Mouse (Mus musculus): ENCODE measurements around the gene Hoxb3. TPM values are rescaled to one million over a fixed set of nuclear protein-coding genes. Genes with fewer than 3 reads are reported as not detected.
A peak's percentile ranks its signal among the peaks of the same experiment; 100 is the strongest.

Hoxb3 gene
- polyA plus RNA-seq, 1 experiment from 2014 or later: 0.65 TPM

DNA sequence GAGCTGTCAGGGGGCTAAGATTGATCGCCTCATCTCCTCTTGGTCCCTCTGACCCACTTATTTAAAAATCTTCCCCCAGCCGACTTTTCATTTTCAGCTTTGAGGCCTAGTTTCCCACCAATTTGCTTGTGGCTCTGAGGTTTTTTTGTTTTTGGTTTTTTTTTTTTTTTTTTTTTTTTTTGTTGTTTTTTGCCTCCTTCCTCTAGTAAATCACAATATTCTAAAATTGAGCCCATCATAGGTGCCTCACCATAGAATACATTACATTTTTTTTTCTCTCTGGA, 27.2 kb downstream of the Hoxb3 start, which contains the start of gene Hoxb2:
TSS of gene Hoxb2 (plus strand) at position 185 of the 284 bp plus-strand sequence.
- Histone ChIP-seq H3K36me3 (replicated peaks; ENCODE audit: control insufficient read depth, insufficient read depth, low read depth, low read length) (no peaks in the 10 kb centered on the region), H3K4me3 (ENCODE audit: low read depth, low read length) (no peak within 1 kb of the TSS), H3K27me3 (ENCODE audit: control insufficient read depth, insufficient read depth, low read length) (peaks cover 84% of the 10 kb centered on the region), H3K4me1 (ENCODE audit: control insufficient read depth, insufficient read depth, low read length) (no peaks in the 10 kb centered on the region), H3K4me2 (ENCODE audit: low read depth, low read length) (no peak within 1 kb of the TSS), H3K9ac (replicated peaks; ENCODE audit: low read length) (no peak within 1 kb of the TSS), H3K27ac (replicated peaks; ENCODE audit: low read depth, low read length) (no peak within 1 kb of the TSS; the same call in 1 of the 2 replicates), H3K9me3 (replicated peaks; ENCODE audit: control insufficient read depth, low read length) (no peaks in the 10 kb centered on the region)
- no peak for DNase-seq (ENCODE audit: low spot score)
- 8% methylated on average over 2 of the region's 2 CpGs for WGBS
- ATAC-seq (replicated peaks; ENCODE audit: insufficient number of reproducible peaks, low FRiP score, low TSS enrichment, low read depth): no peak

DNA sequence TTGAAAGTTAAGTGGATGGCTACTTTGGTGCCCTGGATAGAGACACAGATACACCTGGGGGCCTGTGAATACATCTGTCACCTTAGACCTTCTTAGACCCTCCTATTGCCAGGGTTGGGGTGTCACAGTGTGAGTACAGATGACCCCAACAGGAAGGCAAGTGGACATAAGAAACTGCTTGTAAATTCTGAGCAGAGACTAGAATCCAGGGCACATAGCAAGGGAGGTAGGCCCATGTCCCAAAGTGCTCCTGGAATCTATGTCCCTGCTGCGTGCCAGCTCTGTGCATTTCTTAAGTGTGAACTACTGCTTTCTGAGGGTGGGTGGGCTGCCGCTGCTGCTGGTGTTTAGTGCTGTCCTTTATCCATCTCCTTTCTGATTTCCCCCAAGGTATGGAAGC, 27.7 kb downstream of the Hoxb3 start:
- H3K4me2 ChIP-seq (ENCODE audit: low read depth, low read length): no peak overlapping the region

DNA sequence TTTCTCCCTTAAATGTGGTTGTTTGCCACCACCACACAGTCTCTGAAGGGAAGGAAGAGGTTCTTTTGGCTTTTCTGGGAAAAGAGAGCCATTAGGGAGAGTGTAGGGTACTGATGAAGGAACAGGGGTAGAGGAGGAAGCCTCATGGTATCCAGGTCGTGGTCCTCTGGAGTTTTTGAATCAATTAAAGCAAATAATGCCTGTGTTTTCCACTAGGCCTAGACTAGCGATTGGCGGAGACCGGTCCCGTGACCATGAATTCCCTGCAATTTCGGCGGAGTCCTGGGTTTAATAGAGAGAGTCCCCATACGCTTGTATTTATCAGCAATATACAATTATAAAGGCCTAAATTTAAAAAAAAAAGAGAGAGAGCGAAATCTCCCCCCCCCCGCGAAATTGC, 28.2 kb downstream of the Hoxb3 start:
- WGBS: 3% methylated on average over 11 of the region's 11 CpGs
- peaks cover 79% of the 10 kb centered on the region for H3K27me3 ChIP-seq (ENCODE audit: control insufficient read depth, insufficient read depth, low read length)

More for the DNA sequence above, 27.7 kb downstream of the Hoxb3 start:
- Histone ChIP-seq H3K27me3 (ENCODE audit: control insufficient read depth, insufficient read depth, low read length) (peaks cover 79% of the 10 kb centered on the region), H3K36me3 (replicated peaks; ENCODE audit: control insufficient read depth, insufficient read depth, low read depth, low read length) (no peaks in the 10 kb centered on the region), H3K27ac (replicated peaks; ENCODE audit: low read depth, low read length) (no peak overlapping the region; the same call in 1 of the 2 replicates), H3K9me3 (replicated peaks; ENCODE audit: control insufficient read depth, low read length) (no peaks in the 10 kb centered on the region), H3K9ac (replicated peaks; ENCODE audit: low read length) (no peak overlapping the region), H3K4me3 (ENCODE audit: low read depth, low read length) (no peak overlapping the region), H3K4me1 (ENCODE audit: control insufficient read depth, insufficient read depth, low read length) (no peaks in the 10 kb centered on the region)
- ATAC-seq (replicated peaks; ENCODE audit: insufficient number of reproducible peaks, low FRiP score, low TSS enrichment, low read depth) (no peak), DNase-seq (ENCODE audit: low spot score) (no peak)
- 8% methylated on average over 2 of the region's 2 CpGs for WGBS

DNA sequence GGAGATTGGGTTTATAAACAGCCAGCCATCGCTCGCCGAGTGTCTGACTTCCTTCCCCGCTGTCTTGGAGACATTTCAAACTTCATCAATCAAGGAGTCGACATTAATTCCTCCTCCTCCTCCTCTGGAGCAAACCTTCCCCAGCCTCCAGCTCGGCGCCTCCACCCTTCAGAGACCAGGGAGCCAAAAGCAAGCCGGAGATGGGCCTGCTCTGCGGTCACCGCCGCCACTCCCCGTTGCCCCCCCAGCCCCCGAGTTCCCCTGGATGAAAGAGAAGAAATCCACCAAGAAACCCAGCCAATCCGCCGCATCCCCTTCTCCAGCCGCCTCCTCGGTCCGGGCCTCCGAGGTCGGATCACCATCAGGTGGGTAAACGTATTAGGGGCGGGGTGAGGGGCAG, 28.7 kb downstream of the Hoxb3 start:
- under 1% methylated on average over 22 of the region's 22 CpGs for WGBS
- Histone ChIP-seq H3K4me2 (ENCODE audit: low read depth, low read length) (no peak overlapping the region), H3K27me3 (ENCODE audit: control insufficient read depth, insufficient read depth, low read length) (peaks cover 78% of the 10 kb centered on the region)

More for the DNA sequence above, 28.2 kb downstream of the Hoxb3 start:
- Histone ChIP-seq H3K9me3 (replicated peaks; ENCODE audit: control insufficient read depth, low read length) (no peaks in the 10 kb centered on the region), H3K4me3 (ENCODE audit: low read depth, low read length) (no peak overlapping the region), H3K27ac (replicated peaks; ENCODE audit: low read depth, low read length) (no peak overlapping the region; the same call in 1 of the 2 replicates), H3K9ac (replicated peaks; ENCODE audit: low read length) (no peak overlapping the region), H3K36me3 (replicated peaks; ENCODE audit: control insufficient read depth, insufficient read depth, low read depth, low read length) (no peaks in the 10 kb centered on the region), H3K4me2 (ENCODE audit: low read depth, low read length) (no peak overlapping the region), H3K4me1 (ENCODE audit: control insufficient read depth, insufficient read depth, low read length) (no peaks in the 10 kb centered on the region)
- no peak for ATAC-seq (replicated peaks; ENCODE audit: insufficient number of reproducible peaks, low FRiP score, low TSS enrichment, low read depth)
- no peak for DNase-seq (ENCODE audit: low spot score)

DNA sequence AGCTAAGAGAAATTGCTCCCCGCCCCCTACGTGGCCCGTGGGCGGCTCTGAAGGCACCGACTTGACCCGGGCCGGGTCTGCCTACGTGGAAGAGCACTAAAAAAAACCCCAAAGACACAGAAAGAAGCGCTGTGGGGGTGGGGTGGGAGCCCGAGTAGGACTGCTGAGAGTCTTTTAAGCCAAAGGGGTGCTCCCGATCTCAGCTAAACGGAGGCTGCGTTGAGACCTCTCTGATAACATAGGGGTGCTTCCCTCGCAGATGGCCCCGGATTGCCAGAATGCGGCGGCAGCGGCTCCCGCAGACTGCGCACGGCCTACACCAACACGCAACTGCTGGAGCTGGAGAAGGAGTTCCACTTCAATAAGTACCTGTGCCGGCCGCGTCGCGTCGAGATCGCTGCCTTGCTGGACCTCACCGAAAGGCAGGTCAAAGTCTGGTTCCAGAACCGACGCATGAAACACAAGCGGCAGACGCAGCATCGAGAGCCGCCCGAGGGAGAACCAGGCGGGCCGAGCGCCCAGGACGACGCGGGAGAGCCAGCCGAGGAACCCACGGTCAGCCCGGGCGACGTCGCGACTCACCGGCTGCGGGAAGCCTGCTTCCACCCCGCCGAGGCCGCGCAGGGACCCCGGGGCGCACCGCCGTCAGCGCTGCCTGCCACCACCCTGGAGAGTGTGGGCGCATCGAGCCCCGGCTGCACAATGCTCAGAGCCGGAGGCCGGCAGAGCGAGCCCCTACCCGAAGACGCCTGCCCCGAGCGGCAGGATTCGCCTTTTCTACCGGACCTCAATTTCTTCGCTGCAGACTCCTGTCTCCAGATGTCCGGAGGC, 29.8 kb downstream of the Hoxb3 start:
- Histone ChIP-seq H3K9me3 (replicated peaks; ENCODE audit: control insufficient read depth, low read length) (no peaks in the 10 kb centered on the region), H3K4me2 (ENCODE audit: low read depth, low read length) (peak overlapping the region; percentile 34), H3K36me3 (replicated peaks; ENCODE audit: control insufficient read depth, insufficient read depth, low read depth, low read length) (no peaks in the 10 kb centered on the region), H3K27me3 (ENCODE audit: control insufficient read depth, insufficient read depth, low read length) (peaks cover 77% of the 10 kb centered on the region), H3K4me3 (ENCODE audit: low read depth, low read length) (peak overlapping the region; percentile 39), H3K4me1 (ENCODE audit: control insufficient read depth, insufficient read depth, low read length) (no peaks in the 10 kb centered on the region), H3K9ac (replicated peaks; ENCODE audit: low read length) (peak overlapping the region; percentile 62), H3K27ac (replicated peaks; ENCODE audit: low read depth, low read length) (peak overlapping the region; percentile 72)
- DNase-seq (ENCODE audit: low spot score): no peak
- ATAC-seq (replicated peaks; ENCODE audit: insufficient number of reproducible peaks, low FRiP score, low TSS enrichment, low read depth): no peak
- WGBS: under 1% methylated on average over 75 of the region's 75 CpGs

More for the DNA sequence above, 28.7 kb downstream of the Hoxb3 start:
- Histone ChIP-seq H3K27ac (replicated peaks; ENCODE audit: low read depth, low read length) (peak overlapping the region; percentile 68), H3K9ac (replicated peaks; ENCODE audit: low read length) (peak overlapping the region; percentile 62), H3K4me3 (ENCODE audit: low read depth, low read length) (peak overlapping the region; percentile 39), H3K9me3 (replicated peaks; ENCODE audit: control insufficient read depth, low read length) (no peaks in the 10 kb centered on the region), H3K4me1 (ENCODE audit: control insufficient read depth, insufficient read depth, low read length) (no peaks in the 10 kb centered on the region), H3K36me3 (replicated peaks; ENCODE audit: control insufficient read depth, insufficient read depth, low read depth, low read length) (no peaks in the 10 kb centered on the region)
- ATAC-seq (replicated peaks; ENCODE audit: insufficient number of reproducible peaks, low FRiP score, low TSS enrichment, low read depth): no peak
- no peak for DNase-seq (ENCODE audit: low spot score)

DNA sequence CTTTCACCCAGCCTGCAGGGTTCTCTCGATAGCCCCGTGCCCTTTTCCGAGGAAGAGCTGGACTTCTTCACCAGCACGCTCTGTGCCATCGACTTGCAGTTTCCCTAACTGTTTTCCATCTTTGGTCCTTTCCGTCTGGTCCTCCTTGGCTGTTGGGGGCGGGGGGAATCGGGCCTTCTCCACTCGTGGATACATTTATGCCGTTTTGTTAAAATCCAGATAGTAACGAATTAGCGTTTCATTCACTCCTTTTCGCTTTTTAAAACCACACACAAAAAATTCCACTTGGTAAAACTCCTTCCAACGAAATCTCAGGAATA, 30.4 kb downstream of the Hoxb3 start:
- Histone ChIP-seq H3K36me3 (replicated peaks; ENCODE audit: control insufficient read depth, insufficient read depth, low read depth, low read length) (no peaks in the 10 kb centered on the region), H3K9me3 (replicated peaks; ENCODE audit: control insufficient read depth, low read length) (no peaks in the 10 kb centered on the region), H3K27me3 (ENCODE audit: control insufficient read depth, insufficient read depth, low read length) (peaks cover 75% of the 10 kb centered on the region), H3K4me2 (ENCODE audit: low read depth, low read length) (peak overlapping the region; percentile 34; the same call in 1 of the 2 replicates), H3K4me3 (ENCODE audit: low read depth, low read length) (peak overlapping the region; percentile 39), H3K27ac (replicated peaks; ENCODE audit: low read depth, low read length) (no peak overlapping the region; the same call in 1 of the 2 replicates), H3K4me1 (ENCODE audit: control insufficient read depth, insufficient read depth, low read length) (no peaks in the 10 kb centered on the region), H3K9ac (replicated peaks; ENCODE audit: low read length) (peak overlapping the region; percentile 62)
- ATAC-seq (replicated peaks; ENCODE audit: insufficient number of reproducible peaks, low FRiP score, low TSS enrichment, low read depth): no peak
- no peak for DNase-seq (ENCODE audit: low spot score)
- under 1% methylated on average over 14 of the region's 14 CpGs for WGBS

DNA sequence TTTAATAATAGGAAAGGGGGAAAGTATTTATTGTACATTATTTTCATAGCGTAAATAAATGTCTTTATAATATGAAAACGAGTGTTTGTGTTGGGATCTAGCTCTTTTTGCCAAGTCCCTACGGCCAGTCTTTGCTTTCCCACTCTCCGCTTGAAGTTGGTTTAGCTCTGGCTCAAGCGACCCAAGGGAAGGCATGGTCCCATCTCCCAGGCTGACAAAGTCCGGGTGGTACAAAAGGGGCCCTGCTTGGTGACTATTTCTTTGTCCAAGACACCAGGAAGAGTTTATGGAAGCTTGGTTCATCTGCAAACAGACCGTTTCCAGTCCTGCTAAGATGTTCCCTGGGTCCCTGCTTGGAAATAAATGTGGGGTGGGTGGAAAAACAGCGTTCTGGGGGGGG, 30.8 kb downstream of the Hoxb3 start:
- H3K9me3 ChIP-seq (replicated peaks; ENCODE audit: control insufficient read depth, low read length): no peaks in the 10 kb centered on the region
- peaks cover 74% of the 10 kb centered on the region for H3K27me3 ChIP-seq (ENCODE audit: control insufficient read depth, insufficient read depth, low read length)
- peak overlapping the region; percentile 24 for H3K4me3 ChIP-seq (ENCODE audit: low read depth, low read length)
- peak overlapping the region; percentile 58 for H3K9ac ChIP-seq (replicated peaks; ENCODE audit: low read length)
- no peaks in the 10 kb centered on the region for H3K4me1 ChIP-seq (ENCODE audit: control insufficient read depth, insufficient read depth, low read length)
- no peak for ATAC-seq (replicated peaks; ENCODE audit: insufficient number of reproducible peaks, low FRiP score, low TSS enrichment, low read depth)
- H3K4me2 ChIP-seq (ENCODE audit: low read depth, low read length): peak overlapping the region; percentile 47
- DNase-seq (ENCODE audit: low spot score): no peak
- H3K27ac ChIP-seq (replicated peaks; ENCODE audit: low read depth, low read length): 0 out of 2 replicates have a peak overlapping the region, but pooled peaks have one; percentile 56
- H3K36me3 ChIP-seq (replicated peaks; ENCODE audit: control insufficient read depth, insufficient read depth, low read depth, low read length): no peaks in the 10 kb centered on the region
- 2% methylated on average over 8 of the region's 8 CpGs for WGBS

DNA sequence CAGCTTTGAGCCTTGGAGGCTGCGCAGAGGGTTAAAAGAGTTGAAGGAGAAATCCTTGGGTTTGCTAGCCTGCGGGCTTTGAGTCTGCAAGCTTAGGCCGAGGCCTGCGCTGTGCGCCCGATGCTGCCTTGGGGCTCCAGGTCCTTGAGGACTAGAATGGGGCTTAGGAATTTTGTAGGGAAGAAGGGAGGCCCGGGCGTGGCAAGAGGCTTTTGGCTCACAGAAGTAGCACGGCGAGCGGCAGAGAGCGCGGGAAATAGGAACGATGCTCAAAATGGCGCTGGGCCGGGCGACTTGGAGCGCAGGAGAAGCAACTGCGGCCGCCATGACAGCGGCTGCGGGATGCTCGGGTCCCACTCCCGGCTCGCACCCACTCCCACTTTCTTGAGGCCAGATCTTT, 31.2 kb downstream of the Hoxb3 start:
- Histone ChIP-seq H3K9ac (replicated peaks; ENCODE audit: low read length) (peak overlapping the region; percentile 58), H3K27me3 (ENCODE audit: control insufficient read depth, insufficient read depth, low read length) (peaks cover 69% of the 10 kb centered on the region)

More for the DNA sequence above, 31.2 kb downstream of the Hoxb3 start:
- peak overlapping the region; percentile 47 for H3K4me2 ChIP-seq (ENCODE audit: low read depth, low read length)
- no peaks in the 10 kb centered on the region for H3K4me1 ChIP-seq (ENCODE audit: control insufficient read depth, insufficient read depth, low read length)
- DNase-seq (ENCODE audit: low spot score): peak; percentile 64
- no peaks in the 10 kb centered on the region for H3K9me3 ChIP-seq (replicated peaks; ENCODE audit: control insufficient read depth, low read length)
- H3K27ac ChIP-seq (replicated peaks; ENCODE audit: low read depth, low read length): 0 out of 2 replicates have a peak overlapping the region, but pooled peaks have one; percentile 56
- 2% methylated on average over 25 of the region's 25 CpGs for WGBS
- H3K4me3 ChIP-seq (ENCODE audit: low read depth, low read length): peak overlapping the region; percentile 24
- no peaks in the 10 kb centered on the region for H3K36me3 ChIP-seq (replicated peaks; ENCODE audit: control insufficient read depth, insufficient read depth, low read depth, low read length)
- ATAC-seq (replicated peaks; ENCODE audit: insufficient number of reproducible peaks, low FRiP score, low TSS enrichment, low read depth): no peak
